Mouse (Mus musculus) thymus, postnatal 4 days (tissue): ENCODE data around the gene Mag.
A peak's percentile ranks its signal among the peaks of the same experiment; 100 is the strongest.

Experiments used
- DNase-seq: peaks from one replicate; pipeline ENCODE4 v3.0.0; 2021

Gene Mag

DNA sequence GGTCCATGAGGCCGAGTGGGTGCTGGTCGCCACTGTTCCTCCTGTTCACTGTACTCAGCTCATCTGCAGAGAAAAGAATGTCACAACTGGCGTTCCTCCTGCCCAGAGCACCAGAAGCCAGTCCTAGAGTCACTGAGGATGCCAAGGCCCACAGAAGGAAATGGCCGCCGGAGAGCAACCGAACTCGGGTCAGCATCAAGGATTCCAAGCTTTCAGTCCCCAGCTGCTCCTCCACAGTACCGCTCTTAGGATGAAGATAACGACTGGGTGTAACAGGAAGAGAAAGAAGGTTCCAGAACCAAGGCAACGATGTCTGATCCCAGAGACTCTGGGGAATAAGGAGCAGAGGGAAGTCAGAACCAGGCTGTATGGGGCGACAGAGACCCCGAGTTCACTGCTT, 53.2 kb downstream of the Mag start, which contains the start of gene Ffar1:
TSS of gene Ffar1 (minus strand) at position 101 of the 400 bp plus-strand sequence.
- no peak for DNase-seq

DNA sequence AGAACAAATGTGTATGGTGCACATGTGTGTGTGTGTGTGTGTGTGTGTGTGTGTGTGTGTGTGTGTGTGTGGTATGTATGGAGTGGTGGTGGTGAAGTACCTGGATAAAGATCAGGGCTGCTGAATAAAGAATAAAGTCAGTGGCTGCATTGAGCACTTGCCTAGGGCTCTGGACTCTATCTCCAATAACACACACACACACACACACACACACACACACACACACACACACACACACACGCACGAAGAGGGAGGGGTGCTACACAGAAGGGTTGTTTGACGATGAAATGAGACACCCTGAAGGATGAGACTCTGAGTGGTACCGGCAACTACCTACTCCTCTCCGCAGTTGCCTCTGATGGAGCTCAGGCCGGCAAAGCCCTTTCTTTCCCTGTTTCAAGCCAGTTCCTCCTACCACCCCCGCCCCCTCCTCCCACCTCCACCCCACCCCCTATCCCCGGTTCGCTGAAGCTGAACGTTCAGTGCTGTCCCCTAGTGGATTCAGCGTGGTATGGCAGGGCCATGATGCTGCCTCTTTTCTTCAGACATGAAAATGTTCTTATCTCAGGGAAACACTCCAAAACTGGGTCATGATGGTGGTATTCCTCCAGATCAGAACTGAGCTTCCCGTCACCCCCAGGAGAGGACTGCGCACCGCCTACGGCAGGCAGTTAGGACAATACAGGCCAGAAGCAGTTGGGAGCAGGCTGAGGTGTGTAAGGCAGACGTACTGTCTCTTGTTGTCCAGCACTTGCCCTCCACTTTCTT, 54.9 kb downstream of the Mag start:
- peak; percentile 74 for DNase-seq

DNA sequence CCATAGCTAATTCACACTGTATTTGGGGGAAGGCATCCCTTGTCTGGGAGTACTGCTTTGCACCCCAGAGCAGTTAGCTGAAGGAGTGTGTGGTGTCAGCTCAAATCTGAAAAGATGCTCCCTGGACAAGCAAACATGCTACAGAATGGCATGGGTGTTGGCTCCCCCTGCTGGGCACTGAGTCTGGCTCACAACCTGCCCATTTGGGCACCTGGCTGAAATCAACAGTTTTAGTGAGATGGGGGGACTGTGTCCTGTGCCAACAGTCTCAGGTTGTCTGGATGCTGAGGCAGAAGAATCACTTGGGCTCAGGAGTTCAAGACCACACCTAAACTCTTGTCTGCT, 55.4 kb downstream of the Mag start:
- DNase-seq, result peak; percentile 87

DNA sequence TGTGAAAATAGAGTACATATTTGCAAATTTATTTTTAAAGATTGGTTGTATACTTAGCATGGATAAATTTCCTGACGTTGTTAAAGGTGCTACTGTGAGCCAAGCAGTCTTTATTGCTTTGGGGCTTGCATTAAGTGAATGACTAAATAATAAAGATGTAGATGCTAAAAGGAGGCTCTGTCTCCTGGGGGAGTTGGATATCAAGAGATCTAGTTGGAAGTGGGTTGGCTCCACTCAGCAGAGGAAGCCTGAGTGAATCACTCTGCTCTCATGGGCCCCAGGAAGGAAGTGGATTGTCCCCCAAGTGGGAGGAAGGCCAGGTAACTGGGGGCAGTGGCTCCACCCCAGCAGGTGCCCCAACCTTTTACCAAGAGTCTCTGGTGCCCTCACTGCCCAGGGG, 56.9 kb downstream of the Mag start:
- no peak for DNase-seq

DNA sequence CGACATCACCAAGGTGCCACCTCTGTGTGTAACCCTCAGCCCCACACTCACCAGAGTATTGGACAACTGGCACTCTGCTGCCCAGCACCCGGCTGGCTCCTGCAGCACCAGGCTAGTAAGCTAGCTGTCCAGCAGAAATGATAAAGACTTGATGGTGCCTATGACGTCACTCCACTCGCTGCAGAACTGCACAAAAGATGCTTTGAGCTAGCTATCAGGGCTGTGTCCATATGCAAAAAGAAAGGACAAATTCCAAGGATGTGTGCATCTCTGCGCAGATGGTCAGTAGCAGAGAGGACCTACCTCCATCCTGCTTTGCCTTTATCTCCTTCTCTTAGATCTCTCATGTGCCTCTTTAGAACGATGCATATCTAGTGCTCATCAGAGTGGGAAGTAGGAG, 58.6 kb downstream of the Mag start, which contains the start of gene Ffar3:
TSS of gene Ffar3 (minus strand) at position 101 of the 400 bp plus-strand sequence.
- no peak for DNase-seq

DNA sequence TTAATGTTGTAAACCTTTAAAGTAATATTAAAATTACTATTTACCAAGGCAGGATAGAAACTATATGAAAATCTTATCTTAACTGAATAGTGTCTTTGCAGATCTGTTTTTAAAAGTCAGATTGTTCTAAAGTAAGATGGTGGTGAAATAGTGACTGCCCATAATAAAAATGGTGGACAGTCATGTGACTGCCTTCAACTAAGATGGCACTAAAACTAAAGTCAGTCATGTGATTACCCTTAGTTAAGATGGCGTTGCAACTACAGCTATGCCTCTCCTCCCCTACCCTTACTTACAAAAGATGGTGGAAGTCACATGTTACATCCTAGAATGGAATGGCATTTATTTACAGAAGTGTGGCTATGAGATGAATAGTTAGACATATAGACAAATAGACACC, 63.3 kb downstream of the Mag start:
- no peak for DNase-seq
